Mouse (Mus musculus) kidney, postnatal 10 days (tissue): ENCODE data around the gene Slc35f4.
A peak's percentile ranks its signal among the peaks of the same experiment; 100 is the strongest.

Experiments
- DNase-seq: peaks from one replicate; pipeline ENCODE4 v3.0.0; 2021; ENCODE audit warnings: mixed read lengths

The Slc35f4 gene

DNA sequence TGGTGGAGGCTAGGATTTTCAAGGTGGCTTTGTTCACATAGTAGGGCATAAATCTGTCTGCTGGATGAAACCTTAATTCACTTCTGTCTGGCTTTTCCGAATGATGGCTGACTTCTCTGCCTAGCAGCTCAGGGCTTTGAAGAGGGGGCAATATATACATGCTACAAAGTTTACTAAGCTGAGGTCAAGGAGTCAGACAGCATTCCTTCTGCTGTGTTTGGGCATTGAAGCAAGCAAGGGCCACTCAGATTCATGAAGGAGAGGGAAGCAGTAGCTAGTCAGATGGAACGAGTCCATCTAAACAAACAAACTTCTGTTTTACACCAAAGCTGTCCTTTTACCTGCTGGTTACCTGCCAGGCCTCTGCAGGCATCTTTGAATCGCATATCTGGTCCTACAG, 248.2 kb downstream of the Slc35f4 start:
- DNase-seq: peak; percentile 9

DNA sequence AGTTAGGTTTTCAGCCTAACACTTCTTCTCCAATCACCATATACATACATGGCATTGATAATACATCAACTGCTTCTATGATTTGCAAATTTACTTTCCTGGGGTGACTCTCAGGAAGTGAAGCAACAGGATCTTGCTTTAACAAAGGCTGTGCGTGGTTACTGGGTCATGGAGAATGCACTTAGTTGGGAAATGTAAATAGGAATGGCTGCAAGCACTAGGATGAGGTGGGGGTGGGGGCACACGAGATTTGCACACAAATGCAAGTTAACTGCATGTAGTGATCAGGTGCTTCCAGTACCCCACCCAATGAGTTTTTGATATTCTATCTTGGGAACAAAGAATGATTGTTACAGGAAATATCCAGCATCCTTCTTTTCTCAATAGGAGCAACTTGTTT, 250.5 kb downstream of the Slc35f4 start:
- no peak for DNase-seq

DNA sequence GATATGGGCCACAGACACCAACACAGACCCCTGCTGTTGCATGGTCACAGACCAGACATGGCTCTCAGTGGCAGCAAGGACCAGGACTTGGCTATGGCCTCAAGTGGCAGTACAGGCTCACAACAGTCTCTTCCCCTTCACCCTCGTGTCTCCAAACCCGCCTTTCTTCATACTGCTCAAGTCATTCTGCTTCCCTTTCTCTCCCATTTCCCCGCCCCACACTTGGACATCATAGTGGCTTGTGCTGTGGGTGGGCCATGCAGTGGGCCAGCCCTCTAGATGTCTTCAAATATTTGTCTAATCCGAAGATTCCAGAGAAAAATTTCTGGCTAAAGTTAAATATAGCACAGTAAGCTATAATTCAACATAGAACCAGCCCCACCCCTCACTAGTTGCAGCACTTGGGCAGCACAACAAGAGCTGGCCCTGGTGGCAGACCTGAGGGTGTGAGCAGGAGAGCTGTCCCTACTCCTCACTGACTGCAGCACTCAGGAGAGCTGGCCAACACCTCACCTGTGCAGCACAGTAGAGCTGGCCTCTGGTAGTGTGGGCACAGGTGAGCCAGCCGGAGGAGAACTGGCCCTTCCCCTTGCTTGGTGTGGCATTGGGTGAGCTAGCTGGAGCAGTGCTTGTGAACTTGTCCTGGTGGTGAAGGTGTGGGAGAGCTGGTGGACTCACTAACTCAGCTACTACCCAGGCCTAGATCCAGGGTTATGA, 260.4 kb downstream of the Slc35f4 start:
- no peak for DNase-seq
